Mouse (Mus musculus) limb, embryonic 14.5 days (tissue): ENCODE results near the gene Ift81. TPM values are rescaled to one million over a fixed set of nuclear protein-coding genes. Genes with fewer than 3 reads are reported as not detected.

Source experiments
- ATAC-seq: fragments of 200-750 bp; cut with Nextera tagmentation; 2 replicates; pipeline ENCODE4 v1.8.0; 2017; ENCODE audit warnings: low read depth, moderate number of reproducible peaks, moderate TSS enrichment; ENCODE audit not compliant: low FRiP score
- DNase-seq: peaks from one replicate; pipeline ENCODE4 v3.0.0-alpha.2; 2015; ENCODE audit warnings: low spot score
- H3K27ac ChIP-seq: fragments of 300-500 bp; sonication (generic); replicated peaks from 2 replicates; pipeline ENCODE4 v1.5.1; 2014; ENCODE audit warnings: low read depth, mild to moderate bottlenecking, low read length, moderate library complexity, mixed read lengths
- H3K27me3 ChIP-seq: fragments of 300-500 bp; sonication (generic); 2 replicates; pipeline ENCODE4 v1.6.1; 2014; ENCODE audit warnings: low read length, mixed read lengths; ENCODE audit not compliant: control insufficient read depth, insufficient read depth
- H3K36me3 ChIP-seq: fragments of 300-500 bp; sonication (generic); 2 replicates; pipeline ENCODE4 v1.6.1; 2014; ENCODE audit warnings: mild to moderate bottlenecking, low read length, moderate library complexity, mixed read lengths; ENCODE audit not compliant: control insufficient read depth, insufficient read depth
- H3K4me1 ChIP-seq: fragments of 300-500 bp; sonication (generic); 2 replicates; pipeline ENCODE4 v1.6.1; 2014; ENCODE audit warnings: antibody characterized with exemption, low read length, mixed read lengths; ENCODE audit not compliant: control insufficient read depth, insufficient read depth
- H3K4me2 ChIP-seq: fragments of 300-500 bp; sonication (generic); replicated peaks from 2 replicates; pipeline ENCODE4 v1.6.1; 2014; ENCODE audit warnings: low read depth, mild to moderate bottlenecking, low read length, moderate library complexity; ENCODE audit not compliant: severe bottlenecking
- H3K4me3 ChIP-seq: fragments of 300-500 bp; sonication (generic); replicated peaks from 2 replicates; pipeline ENCODE4 v1.5.1; 2014; ENCODE audit warnings: low read length
- H3K9ac ChIP-seq: fragments of 300-500 bp; sonication (generic); 2 replicates; pipeline ENCODE4 v1.6.1; 2014; ENCODE audit warnings: mild to moderate bottlenecking, low read depth, low read length, moderate library complexity; ENCODE audit not compliant: severe bottlenecking
- H3K9me3 ChIP-seq: fragments of 300-500 bp; sonication (generic); 2 replicates; pipeline ENCODE4 v1.6.1; 2016; ENCODE audit warnings: low read length; ENCODE audit not compliant: control insufficient read depth
- POLR2A ChIP-seq: fragments of 200-500 bp; IDR thresholded peaks from 2 replicates; pipeline ENCODE4 v1.8.0; 2012; ENCODE audit warnings: inconsistent platforms, mild to moderate bottlenecking, moderate library complexity, borderline replicate concordance; ENCODE audit not compliant: insufficient read depth, insufficient read length; ENCODE audit errors: extremely low read depth
- WGBS: fragments of 180-500 bp; shearing (Covaris S2); extraction: QIAGEN DNeasy Blood & Tissue Kit; methylation state at CpG from one replicate; pipeline ENCODE4 v1.1.7; 2014; 5-methylcytosine and 5-hydroxymethylcytosine counted together
- polyA plus RNA-seq, 2 experiments: library from polyadenylated mRNA; depleted of rRNA in 1 of 2; stranded (reverse) in 1 of 2; unstranded in 1 of 2; fragments of >200 nt; fragmentation: Nextera tagmentation in 1 of 2; extraction: Ambion mirVana in 1 of 2; gene quantifications; 2 replicates each; pipeline versions ENCODE4 v1.2.1 to v1.2.3; 2012 to 2014

The Ift81 gene
- polyA plus RNA-seq, 2 experiments = 17.2 to 32.7 TPM

DNA sequence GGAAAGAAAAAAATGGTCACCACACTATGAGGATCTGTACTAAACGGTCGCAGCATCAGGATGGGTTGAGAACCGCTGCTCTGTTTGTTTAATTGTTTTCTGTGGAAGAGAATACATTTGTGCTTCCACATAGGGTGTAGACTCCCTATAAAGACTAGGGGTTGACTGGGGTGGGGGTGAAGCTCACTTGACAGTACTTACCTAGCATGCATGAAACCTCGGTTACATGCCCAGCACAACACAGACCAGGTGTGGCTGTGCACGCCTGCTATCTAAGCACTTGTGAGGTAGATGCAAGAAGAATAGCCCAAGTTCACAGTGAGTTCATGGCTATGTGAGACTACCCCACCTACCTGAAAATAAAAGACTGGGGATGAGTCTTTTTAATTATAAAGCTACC, 76.7 kb downstream of the Ift81 start:
- WGBS = 94% methylated on average over 5 of the region's 5 CpGs
- ATAC-seq (no peak), DNase-seq (no peak)
- Histone ChIP-seq H3K36me3 (peaks cover 9% of the 10 kb centered on the region; the same call in 1 of the 2 replicates), H3K9ac (no peak overlapping the region), H3K4me3 (no peak overlapping the region), H3K4me2 (no peak overlapping the region), H3K27ac (no peak overlapping the region), H3K9me3 (no peaks in the 10 kb centered on the region), H3K4me1 (no peaks in the 10 kb centered on the region), H3K27me3 (no peaks in the 10 kb centered on the region)
- no peak for TF ChIP-seq POLR2A

DNA sequence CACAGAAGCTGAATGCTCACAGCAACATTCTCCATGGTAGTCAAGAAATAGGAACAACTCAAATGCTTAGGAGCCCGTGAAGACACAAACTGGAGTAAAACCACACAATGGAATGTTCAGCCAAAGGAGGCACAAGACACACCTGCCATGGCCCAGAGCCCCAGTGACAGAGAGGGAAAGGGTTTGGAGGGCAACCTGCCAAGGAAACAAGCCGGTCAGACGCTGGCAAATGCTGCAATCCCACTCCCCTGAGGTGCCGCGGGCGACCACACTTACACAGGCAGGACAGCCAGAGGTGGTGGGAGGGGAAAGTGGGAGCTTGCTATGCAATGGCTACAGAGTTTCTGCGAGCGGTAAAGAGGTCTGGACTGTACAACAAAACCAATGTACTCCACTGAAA, 80.4 kb downstream of the Ift81 start:
- no peak for TF ChIP-seq POLR2A
- ATAC-seq (no peak), DNase-seq (no peak)
- H3K9ac ChIP-seq = no peak overlapping the region
- H3K4me1 ChIP-seq = peaks cover 13% of the 10 kb centered on the region
- no peaks in the 10 kb centered on the region for H3K27me3 ChIP-seq
- WGBS = 78% methylated on average over 8 of the region's 8 CpGs
- H3K4me2 ChIP-seq = no peak overlapping the region
- no peaks in the 10 kb centered on the region for H3K9me3 ChIP-seq
- no peak overlapping the region for H3K4me3 ChIP-seq
- no peaks in the 10 kb centered on the region for H3K36me3 ChIP-seq
- no peak overlapping the region for H3K27ac ChIP-seq

DNA sequence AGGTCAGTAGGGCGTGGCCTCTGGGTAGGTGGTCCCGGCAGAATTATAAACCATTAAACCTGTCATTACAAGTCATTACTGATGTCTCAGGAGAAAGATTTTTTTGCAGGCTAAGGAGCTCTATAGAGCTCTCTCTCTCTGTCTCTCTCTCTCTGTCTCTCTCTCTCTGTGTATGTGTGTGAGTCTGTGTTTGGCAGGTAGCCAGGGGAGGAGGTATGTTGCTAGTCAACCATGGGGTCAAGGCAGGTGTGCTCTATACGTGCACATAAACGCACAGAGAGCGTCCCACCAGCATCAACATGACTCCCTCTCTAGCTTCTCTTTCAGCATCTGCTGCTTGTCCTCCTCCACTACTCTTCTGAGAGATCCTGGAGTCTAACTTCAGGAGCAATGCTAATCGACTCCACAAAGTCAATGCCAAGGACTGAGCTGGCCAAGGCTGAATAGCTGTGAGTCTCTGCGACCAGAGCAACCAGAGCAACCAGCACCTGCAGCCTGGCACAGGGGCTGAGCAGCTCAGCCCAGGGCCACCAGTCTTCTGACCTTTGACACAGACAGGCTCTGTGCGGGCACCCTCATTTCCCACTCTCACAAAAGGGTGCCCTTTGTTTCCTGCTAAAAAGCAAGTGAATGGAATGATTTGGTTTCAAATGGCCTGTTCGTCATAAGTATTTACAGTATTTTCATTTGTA, 84.3 kb downstream of the Ift81 start:
- no peak overlapping the region for H3K9ac ChIP-seq
- WGBS = 65% methylated on average over 9 of the region's 9 CpGs

DNA sequence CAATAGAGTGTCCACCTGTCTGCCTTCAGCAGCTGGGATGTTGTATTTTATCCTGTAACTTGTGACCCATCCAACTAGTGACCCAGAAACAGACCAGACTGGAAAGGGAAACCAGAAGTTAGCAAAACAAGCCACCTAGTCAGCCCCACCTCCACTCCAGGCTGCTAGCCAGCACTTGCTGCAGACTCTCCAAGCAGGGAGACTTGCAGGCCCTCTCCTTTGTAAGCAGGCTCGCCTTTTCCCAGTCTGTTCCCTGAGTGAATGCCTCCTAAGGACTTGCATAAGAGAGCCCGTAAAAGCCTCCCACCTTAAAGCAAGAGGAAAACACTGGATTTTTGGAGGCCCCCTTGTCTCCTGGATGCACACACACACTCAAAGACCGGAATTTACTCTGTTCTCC, 85.0 kb downstream of the Ift81 start:
- H3K4me1 ChIP-seq = peaks cover 35% of the 10 kb centered on the region
- no peak for TF ChIP-seq POLR2A
- peak; percentile 53; the same call in 1 of the 2 replicates for ATAC-seq
- no peak overlapping the region for H3K4me3 ChIP-seq
- H3K9me3 ChIP-seq = no peaks in the 10 kb centered on the region
- peak overlapping the region; percentile 82; the same call in 1 of the 2 replicates for H3K27ac ChIP-seq
- WGBS = 40% methylated on average over 3 of the region's 3 CpGs
- H3K4me2 ChIP-seq = no peak overlapping the region
- H3K9ac ChIP-seq = no peak overlapping the region
- DNase-seq = peak; percentile 63
- H3K27me3 ChIP-seq = no peaks in the 10 kb centered on the region
- no peaks in the 10 kb centered on the region for H3K36me3 ChIP-seq

More for the DNA sequence above, 84.3 kb downstream of the Ift81 start:
- Histone ChIP-seq H3K27me3 (no peaks in the 10 kb centered on the region), H3K4me1 (peaks cover 35% of the 10 kb centered on the region), H3K36me3 (no peaks in the 10 kb centered on the region), H3K27ac (peak overlapping the region; percentile 82; the same call in 1 of the 2 replicates), H3K4me3 (no peak overlapping the region), H3K9me3 (no peaks in the 10 kb centered on the region), H3K4me2 (no peak overlapping the region)
- ATAC-seq (no peak), DNase-seq (no peak)
- no peak for TF ChIP-seq POLR2A

DNA sequence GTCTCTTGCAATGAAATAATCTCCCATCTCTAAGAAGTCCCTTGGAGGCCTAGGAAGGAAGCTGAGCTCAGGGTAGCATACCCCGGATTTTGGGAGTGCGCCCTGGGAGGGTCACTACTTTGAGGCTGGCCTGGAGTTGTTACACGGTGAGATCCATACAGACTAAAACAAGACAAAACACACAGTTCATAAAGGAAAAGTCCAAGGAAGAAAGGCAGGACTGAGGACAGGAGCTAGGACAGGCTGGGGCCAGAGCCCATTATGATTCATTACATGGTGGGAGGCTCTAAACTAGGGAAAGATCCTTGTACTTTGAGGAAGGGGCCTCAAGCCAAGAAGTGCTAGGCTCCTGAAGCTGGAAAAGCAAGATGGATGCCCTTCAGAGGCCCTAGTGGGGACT, 85.7 kb downstream of the Ift81 start:
- 83% methylated on average over 3 of the region's 3 CpGs for WGBS
- ATAC-seq = no peak
- no peak for TF ChIP-seq POLR2A

More for the DNA sequence above, 85.7 kb downstream of the Ift81 start:
- no peak for DNase-seq
- Histone ChIP-seq H3K9ac (no peak overlapping the region), H3K36me3 (no peaks in the 10 kb centered on the region), H3K27me3 (no peaks in the 10 kb centered on the region), H3K4me3 (no peak overlapping the region), H3K4me2 (no peak overlapping the region), H3K9me3 (no peaks in the 10 kb centered on the region), H3K27ac (peak overlapping the region; percentile 82), H3K4me1 (peaks cover 35% of the 10 kb centered on the region)
